Mouse (Mus musculus) bone marrow, adult 2 months (tissue): ENCODE measurements around the gene Fcer2a.

Experiments used
- CTCF ChIP-seq: fragments of 200-500 bp; IDR thresholded peaks from 2 replicates; pipeline ENCODE4 v1.5.1; 2011; ENCODE audit warnings: low read length, control low read depth; ENCODE audit not compliant: control insufficient read depth, insufficient read depth
- POLR2A ChIP-seq: fragments of 200-500 bp; IDR thresholded peaks from 2 replicates; pipeline ENCODE4 v1.6.1; 2011; ENCODE audit warnings: low read depth, mild to moderate bottlenecking, control low read depth, low read length, borderline replicate concordance; ENCODE audit not compliant: control insufficient read depth

GRCm38 (mm10) chr8:3676993-3677579 is 16.9 kb downstream of the Fcer2a start:
- no peak for TF ChIP-seq POLR2A
- TF ChIP-seq CTCF, result no peak
